Mouse (Mus musculus) cortical plate, adult 2 months (tissue): ENCODE measurements at regions not wholly inside any gene's neighbourhood (a gene's known extent, or its start where the extent isn't known, plus 50 kb on each side); places are given as distances from the start of the nearest gene placed in this dataset.

ENCODE experiments used
- CTCF ChIP-seq: fragments of 200-500 bp; IDR thresholded peaks from 2 replicates; pipeline ENCODE4 v1.5.1; 2011; ENCODE audit warnings: mild to moderate bottlenecking, control low read depth, low read length; ENCODE audit not compliant: insufficient read depth; ENCODE audit errors: extremely low read depth
- POLR2A ChIP-seq: fragments of 200-500 bp; IDR thresholded peaks from 2 replicates; pipeline ENCODE4 v1.6.1; 2011; ENCODE audit warnings: mild to moderate bottlenecking, low read length, control low read depth; ENCODE audit not compliant: insufficient read depth; ENCODE audit errors: extremely low read depth

DNA sequence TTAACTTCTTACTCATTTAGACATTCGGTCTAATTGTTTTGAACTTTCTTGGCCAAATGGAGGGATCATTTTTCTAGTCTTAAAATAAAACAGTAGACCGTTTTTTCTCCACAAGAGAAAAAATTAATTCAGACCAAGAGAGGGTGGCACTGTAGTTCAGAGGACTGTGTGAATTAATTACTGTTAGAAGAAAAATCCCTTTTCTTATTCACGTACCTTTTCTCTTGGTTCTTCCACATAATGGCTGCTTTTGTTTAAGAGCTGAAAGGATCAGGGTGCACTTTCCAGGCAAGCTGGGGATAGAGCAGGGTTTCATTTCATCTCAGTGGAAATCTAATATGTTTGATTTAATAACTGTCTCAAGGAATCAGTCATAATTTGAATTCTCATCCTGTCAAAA is 255.9 kb downstream of the Otol1 start:
- no peak for TF ChIP-seq POLR2A
- TF ChIP-seq CTCF = no peak
